Mouse (Mus musculus): ENCODE measurements around the gene Alox12.

The Alox12 gene

GRCm38 (mm10) chr11:70193354-70194285 lies 61.5 kb downstream of the Alox12 start:
- no peak for DNase-seq (ENCODE audit: low spot score)

GRCm38 (mm10) chr11:70192157-70192556 lies 63.0 kb downstream of the Alox12 start:
- no peak for DNase-seq (ENCODE audit: low spot score)
